Mouse (Mus musculus) left cerebral cortex, adult 9 months (tissue): ENCODE measurements around the gene Grik5.

Experiments
- DNase-seq, 2 experiments: peaks; one replicate each; pipeline ENCODE4 v3.0.0; 2022; ENCODE audit warnings: low spot score in 2 of 2

The Grik5 gene

DNA sequence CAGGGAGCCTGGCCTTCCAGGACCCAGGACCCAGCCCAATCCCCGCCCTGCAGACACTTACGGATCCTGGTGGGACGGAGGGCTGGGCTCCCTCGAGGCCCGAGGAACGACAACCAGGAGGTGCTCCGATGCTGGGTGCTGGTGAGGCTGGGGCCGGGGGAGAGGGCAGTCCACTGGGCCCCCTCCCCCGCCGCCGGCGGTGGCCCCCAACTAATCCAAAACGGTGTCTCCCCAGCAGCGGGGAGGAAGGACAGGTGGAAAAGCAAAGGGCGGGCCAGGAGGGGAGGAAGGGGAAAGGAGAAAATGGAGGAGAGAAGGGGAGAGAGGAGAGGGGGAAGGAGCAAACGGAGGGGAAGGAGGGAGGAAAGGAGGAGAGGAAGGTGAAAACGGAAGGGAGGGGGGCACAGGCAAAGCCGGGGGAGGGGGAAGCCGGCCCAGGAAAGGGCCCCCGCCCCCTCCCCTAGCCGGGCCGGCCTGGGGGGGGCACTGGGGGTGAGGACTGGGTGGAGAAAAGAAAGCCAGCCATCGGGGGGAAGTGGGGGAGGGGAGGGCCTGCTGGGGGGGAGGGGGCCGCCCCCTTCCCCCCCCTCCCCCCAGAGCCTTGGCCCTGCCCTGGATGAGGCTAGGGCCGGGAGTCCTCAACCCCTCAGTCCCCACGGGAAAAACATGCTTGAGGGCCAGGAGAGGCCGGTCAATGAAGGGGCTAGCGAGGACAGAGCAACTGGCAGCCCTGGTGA lies at the start of gene Grik5, which contains the start of gene Zfp574:
Gene Grik5 (minus strand): TSS at position 368 of the 737 bp plus-strand sequence.
Gene Zfp574 (plus strand): TSS at position 589 of the 737 bp plus-strand sequence.
- no peak for DNase-seq

DNA sequence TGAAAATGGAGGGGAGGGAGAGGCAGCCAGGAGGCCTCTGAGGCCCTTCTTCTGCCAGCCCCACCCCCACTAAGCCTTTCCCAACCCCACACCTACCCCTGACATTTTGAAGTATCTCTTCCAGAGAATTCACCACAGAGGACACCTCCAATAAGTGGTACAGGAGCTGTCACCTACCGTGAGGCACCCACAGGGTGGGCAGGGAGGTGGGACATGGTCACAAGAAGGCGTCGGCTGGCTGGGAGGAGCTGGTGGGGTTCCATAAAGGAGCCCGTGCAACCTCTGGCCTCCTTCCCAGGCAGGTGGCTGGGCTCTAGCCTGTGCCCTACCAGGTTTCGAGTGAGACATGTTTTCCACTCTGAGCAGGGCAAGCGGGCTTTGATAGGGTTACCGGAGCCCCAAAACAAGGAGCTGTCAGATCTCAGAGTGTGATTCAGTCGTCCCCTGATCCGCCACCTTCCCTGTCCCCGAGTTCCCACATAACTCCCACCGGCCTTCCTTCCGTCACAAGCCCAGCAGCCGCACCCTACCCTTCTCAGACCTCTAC lies 49.2 kb upstream of the Grik5 start:
- DNase-seq, result no peak

GRCm38 (mm10) chr7:25120061-25120834 lies 48.1 kb upstream of the Grik5 start:
- peak in 1 of 2 experiments; percentile 44 for DNase-seq

GRCm38 (mm10) chr7:25112956-25113603 lies 40.9 kb upstream of the Grik5 start:
- no peak for DNase-seq

DNA sequence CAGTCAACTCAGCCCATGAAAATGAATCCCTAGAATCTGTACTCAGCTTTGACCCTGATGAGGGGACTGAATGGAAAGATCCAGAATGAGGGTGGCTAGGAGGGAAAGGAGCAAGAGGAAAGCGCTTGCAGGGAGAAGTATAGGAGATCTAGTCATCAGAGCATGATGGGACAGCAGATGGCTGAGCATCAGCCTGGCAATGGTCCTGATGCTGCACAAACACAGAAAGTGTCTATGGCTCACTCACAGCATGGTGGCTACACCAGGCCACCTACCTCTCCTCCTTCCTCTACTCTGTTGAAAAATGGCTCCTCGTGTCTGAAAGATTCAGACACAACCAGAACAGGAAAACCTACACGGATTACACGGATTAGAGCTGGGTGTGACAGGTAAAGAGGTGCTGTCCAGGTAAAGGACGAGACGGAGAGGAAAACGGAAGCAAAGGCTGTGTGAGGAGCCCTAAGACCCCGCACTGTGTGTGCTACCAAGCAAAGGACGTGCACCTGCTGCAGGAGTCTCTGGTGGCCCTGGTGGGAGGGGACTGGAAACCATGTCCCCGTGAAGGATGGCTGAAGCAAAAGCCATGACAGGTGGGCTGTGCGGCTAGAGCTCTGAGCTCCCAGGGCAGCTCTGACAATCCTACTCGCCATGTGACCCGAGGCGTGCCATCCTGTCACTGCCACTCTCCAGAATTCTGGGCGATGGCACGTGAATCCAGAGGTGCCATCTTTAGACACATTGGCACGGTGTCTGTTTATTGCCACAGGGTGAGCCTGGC lies 40.2 kb upstream of the Grik5 start:
- peak in 1 of 2 experiments; percentile 45 for DNase-seq

GRCm38 (mm10) chr7:25110336-25110735 lies 38.2 kb upstream of the Grik5 start:
- no peak for DNase-seq

DNA sequence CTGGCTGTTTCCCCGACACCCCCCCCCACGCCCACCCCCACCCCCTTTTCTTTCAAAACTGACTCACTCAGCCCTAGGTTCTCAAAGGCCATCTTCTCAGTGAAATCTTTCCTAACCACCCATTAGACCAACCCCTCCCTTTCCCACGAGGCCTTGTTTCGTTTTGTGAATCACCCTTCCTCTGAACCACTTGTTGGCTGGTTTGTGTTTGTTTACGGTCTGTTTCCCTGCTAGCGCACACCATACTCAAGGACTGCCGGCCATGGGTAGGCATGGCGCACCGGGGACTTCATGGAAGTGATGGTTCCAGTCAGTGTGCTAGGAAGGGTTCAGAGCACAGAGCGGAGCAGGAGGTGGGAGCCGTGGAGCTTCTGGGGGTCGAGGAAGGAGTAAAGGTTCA lies 37.2 kb upstream of the Grik5 start:
- DNase-seq, result no peak

DNA sequence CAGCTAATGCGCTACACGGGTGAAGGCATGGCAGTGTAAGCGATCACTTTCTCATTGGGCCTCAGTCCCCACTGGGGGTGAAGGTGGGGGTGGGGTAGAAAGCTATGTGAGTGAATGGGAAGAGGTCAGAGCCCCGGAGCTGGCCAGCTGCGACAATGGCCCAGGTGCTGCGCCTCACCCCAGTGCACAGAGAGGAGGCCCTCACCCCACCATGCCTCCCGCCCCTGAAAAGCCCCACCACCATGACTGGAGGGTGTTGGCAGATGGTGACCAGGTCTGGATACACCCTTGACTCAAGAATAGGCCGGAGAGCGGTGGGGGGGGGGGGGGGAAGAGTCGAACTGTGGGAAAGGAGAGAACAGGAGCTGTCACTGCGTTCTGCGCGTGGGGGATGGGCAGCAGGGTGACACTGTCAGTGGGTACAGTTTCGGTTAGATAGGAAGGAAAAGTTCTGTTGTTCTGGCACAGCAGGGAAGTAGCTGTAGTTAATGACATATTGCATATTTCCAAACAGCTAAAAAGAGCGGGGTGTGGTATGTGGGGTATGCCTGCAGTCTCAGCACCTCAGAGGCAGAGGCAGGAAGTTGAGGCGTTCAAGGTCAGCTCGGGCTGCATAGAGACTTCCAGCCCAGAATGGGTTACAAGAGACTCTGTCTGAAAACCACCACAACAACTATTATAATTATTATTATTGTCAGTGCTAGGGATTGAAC lies 34.8 kb upstream of the Grik5 start:
- DNase-seq, result no peak

DNA sequence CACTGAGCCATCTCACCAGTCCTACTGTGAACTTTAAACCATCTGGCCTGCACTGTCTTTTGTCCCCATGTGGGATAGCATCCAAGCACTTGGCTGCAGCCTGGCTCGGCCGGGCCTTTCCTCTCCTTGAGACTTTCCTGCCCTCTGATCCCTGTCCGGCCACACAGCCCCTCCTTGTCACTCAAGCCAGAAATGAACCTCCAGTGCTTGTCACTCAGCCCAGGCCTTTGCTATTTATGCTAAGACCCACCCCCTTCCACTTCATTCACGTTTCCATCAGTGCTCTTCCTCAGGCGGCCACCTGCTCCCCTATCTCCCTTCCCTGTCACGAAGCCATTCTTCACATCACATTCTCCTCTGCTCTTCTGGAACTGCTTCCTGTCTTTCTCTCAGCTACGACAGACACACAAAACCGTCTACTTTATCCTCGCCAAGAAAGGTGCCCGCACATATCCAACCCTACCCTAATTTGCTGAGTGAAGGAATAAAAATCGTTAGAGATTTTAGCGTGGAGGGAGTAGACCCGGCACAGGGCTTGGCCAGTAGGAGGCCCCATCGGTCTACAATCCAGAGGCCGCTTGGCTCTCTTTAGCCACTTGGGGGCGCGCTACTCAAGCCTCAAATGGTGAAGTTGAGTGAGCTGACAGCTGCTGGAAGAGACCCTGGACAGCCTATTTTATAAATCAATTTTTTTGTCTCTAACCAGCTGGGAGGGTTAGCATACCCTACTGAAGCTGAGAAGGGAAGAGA lies 33.4 kb upstream of the Grik5 start:
- DNase-seq, result peak in 1 of 2 experiments; percentile 85

DNA sequence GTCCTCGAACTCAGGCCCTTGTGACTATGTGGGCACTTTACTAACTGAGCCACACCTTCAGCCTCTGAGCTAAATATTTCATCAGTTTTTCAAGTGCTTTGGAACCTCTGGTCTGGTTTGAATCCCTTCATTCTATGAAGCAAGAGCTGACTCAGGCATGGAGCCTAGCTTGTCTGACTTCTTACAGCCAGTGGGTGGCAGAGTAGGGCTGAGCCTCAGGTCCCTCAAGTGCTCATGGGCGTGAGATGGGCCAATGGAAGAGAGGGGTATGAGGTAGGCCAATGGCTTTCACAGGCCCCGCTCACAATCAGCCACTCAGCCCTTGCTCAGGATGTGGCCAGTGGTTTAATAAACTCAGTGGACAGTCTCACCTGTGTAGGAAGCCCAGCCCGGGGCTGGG lies 27.4 kb upstream of the Grik5 start:
- no peak for DNase-seq

DNA sequence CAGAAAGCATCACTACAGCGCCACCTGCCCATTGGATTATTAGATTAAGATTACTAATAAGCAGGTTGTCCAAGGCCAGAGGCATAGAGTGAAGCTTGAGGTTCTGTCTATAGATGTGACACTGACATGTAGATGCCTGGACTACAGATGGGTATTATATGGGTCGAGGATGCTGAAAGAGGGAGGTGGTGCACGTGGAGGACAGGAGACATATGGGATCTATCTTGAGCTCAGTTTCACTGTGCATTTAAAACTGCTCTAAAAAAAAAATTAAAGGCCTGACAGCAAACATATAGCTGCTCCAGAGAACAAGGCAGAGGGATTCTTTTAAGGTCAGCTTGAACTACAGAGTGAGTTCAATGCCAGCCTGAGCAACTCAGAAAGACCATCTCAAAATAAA lies 26.0 kb upstream of the Grik5 start:
- DNase-seq, result peak in 1 of 2 experiments; percentile 62

- DNase-seq, result no peak
Measured at GRCm38 (mm10) chr7:25089875-25090274, 17.7 kb upstream of the Grik5 start.

- no peak for DNase-seq
Measured at GRCm38 (mm10) chr7:25088968-25089367, 16.8 kb upstream of the Grik5 start.

- no peak for DNase-seq
Measured at GRCm38 (mm10) chr7:25088531-25088930, 16.4 kb upstream of the Grik5 start.

DNA sequence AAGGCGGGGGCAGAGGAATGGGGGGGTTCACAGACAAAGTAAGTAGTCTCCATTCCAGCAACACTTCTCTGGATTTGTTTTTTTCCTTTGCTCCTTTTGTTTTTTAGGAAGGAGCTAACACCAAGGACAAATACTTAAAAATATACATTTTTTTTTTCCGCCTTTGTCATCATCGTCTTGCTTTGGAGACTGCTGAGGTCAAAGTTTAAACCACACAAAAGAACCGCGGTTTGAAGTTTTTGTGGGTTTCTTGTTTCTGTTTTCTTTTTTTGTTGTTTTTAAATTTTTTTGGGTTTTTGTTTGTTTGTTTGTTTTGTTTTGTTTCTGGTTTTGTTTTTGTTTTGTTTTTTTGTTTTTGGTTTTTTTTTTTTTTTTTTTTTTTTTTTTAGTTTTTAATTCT lies 15.8 kb upstream of the Grik5 start:
- DNase-seq, result no peak

DNA sequence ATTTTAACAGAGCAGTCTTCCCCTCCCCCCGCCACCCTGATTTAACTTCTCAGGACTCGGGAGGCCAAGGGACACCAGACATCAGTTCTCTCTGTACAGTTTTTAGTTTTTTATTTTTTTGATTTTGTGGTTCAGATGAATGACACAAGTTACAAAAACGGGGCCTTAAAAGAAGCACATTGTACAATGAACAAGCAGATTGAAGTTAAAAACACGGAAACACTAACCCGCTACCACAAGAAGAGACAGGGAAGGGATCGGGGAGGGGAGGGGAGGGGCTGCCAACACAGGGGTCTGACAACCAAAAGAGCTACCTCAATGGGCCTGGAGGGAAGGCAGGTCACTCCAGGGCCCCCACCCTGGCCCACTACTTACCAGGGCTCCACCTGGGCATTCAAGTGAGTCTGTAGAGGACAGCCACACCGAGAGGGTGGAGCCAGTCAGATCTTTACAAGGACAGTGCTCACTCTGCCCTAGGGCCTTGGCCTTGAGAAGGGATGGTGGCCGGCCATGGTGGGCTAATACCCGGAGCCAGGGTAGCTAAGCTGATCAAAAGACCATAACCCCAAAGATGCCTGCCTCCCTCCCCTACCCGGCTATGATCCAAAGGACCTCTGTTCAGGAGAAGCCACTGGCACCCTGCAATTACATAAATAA lies 15.2 kb upstream of the Grik5 start:
- DNase-seq, result no peak

DNA sequence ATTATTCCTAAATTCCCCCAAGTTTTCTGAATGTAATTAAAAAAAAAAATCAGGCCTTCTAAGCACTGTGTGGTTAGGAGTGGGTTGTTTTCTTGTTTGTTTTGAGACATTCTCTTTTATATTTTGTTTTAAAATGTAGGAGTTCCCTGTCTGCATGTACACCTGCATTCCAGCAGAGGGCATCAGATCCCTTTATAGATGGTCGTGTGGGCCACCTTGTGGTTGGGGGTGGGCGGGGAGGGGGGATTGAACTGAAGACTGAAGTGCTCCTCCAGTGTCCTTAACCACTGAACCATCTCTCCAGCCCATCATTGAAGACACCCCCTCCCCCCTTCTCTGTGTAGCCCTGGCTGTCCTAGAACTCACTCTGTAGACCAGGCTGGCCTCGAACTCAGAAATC lies 14.5 kb upstream of the Grik5 start:
- no peak for DNase-seq

GRCm38 (mm10) chr7:25084621-25085020 lies 12.5 kb upstream of the Grik5 start:
- no peak for DNase-seq

GRCm38 (mm10) chr7:25082510-25082909 lies 10.4 kb upstream of the Grik5 start:
- no peak for DNase-seq

DNA sequence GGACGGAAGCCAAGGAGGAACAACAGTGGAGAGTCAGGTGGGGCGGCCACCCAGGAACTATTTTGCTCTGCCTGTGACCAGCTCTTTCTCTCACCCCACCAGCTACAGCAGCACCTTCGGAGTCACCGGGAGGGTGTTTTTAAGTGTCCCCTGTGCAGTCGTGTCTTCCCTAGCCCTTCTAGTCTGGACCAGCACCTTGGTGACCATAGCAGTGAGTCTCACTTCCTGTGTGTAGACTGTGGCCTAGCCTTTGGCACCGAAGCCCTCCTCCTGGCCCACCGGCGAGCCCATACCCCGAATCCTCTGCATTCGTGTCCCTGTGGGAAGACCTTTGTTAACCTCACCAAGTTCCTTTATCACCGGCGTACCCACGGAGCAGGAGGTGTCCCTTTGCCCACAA lies 8.3 kb upstream of the Grik5 start:
- DNase-seq, result no peak
